Mouse (Mus musculus): ENCODE data around the gene Trim16.
A peak's percentile ranks its signal among the peaks of the same experiment; 100 is the strongest.

The Trim16 gene

GRCm38 (mm10) chr11:62831906-62832305 lies 11.9 kb downstream of the Trim16 start:
- no peak for DNase-seq

DNA sequence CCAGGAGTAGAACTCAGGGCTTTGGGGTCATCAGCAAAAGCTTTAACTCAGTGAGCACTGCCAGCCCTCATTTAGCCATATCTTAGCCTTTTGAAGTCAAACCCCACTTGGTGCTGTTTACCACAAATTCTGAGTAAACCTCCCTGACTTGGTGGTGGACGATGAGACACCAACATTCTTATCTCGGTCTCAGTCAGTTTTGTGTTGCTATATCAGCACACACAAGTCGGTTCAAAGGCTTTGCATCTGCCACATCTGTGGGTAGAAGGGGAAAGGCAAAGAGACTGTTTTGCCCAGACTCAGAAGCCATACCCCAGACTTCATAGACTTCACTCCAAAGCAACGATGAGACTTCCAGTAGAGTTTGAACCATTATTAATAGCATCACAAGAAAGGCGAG lies 24.5 kb downstream of the Trim16 start:
- no peak for DNase-seq

DNA sequence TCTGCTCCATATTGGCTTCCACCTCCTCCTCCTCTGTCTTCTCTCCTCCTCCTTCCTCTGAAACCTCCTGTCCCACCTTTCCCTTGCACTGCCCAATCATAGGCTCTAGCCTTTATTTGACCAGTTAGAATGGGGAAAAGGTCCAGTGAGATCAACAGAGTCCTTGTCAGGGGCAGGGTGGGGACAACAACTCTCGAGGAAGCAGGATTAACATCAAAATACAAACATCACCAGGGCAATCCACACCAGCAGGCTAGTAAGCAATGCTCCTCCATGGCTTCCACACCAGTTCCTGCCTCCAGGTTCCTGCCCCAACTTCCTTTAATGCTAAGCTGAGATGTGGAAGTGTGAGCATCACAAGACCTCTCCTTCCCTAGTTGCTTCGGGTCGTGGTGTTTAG lies 25.7 kb downstream of the Trim16 start:
- DNase-seq, result no peak

GRCm38 (mm10) chr11:62846961-62847654 lies 27.1 kb downstream of the Trim16 start, which contains the start of gene Fbxw10:
Gene Fbxw10, plus strand, starts transcription at chr11:62847069.
- DNase-seq, result peak; percentile 5

DNA sequence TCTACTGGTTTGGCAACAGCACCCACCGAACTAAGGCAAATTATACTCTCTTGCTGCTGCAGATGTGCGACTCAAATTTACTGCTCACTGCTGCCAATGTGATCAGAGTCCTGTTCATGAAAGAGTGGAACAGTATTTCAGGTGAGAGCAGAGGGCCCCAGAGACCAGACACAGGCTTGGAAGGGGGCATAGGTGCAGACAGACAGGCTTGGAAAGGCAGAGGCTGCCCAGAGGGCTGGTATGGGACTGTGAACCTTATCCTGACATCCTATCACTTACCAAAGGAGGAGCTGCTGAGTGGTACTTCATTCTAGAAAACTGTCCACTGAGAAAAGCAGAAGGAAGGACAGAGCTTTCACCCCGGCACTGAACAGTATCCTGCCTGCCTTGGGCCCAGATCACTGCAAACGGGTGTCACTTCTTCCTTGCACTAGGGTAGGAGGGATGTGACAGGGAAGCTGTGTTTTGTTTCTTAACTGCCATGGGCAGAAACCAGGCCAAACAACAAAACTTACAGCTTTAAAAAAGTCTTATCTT lies 27.7 kb downstream of the Trim16 start:
- DNase-seq, result no peak

GRCm38 (mm10) chr11:62848301-62848700 lies 28.3 kb downstream of the Trim16 start:
- no peak for DNase-seq

DNA sequence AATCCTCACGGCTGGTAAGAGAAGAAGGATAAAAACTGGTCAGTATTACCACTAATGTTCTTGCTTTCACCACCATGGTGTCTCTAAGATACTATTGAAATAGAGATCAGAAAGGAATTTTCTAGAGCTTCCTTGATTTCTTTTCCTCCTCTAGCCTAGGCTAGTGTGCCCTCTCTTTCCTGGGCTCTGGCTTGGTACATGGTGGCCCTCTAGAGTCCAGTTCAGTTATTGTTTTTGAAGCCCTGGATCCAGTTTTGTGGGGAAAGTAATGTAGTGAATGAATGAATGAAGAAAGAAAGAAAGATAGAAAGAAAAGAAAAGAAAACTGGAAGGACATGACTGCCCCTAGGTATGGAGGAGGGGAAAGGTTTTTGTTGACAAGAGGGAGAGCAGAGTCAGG lies 31.2 kb downstream of the Trim16 start:
- DNase-seq, result peak; percentile 20

DNA sequence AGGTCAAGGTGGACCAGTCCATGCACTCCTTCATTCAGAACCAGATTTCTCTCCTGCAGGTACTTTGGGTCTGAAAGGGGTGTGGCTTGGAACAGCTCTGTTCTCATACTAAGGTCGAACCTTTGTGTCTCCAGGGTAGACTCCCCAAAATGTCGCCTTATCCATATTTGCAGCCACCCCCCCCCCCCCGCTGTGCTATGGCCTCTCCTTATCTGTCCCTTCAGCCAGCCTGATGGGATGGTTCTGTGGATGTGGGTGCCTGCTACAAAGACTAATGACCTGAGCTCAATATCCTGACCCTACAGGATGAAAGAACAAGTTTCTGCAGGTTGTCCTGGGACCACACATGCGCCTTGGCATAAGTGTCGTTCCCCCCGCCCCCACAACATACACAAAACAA lies 33.3 kb downstream of the Trim16 start:
- DNase-seq, result no peak

DNA sequence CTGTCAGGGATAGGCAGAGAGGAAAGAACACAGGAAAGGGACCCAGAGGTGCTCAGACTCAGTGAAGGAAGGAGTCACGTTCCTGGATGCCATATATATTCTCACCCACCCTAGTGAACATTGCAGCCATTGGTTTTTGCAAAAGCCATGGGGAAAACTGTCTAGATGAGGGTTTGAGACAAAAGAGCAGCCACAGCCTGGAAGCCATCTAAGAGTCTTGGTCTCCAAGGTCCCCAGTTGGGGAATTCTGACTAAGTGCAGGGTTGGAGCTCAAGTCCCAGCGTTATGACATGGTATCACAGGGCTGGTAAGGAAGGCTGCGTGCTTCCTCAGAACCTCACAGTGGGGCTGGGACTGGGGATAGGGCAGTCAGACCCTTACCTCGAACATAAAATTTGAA lies 45.5 kb downstream of the Trim16 start:
- DNase-seq, result no peak

- no peak for DNase-seq
Observed at GRCm38 (mm10) chr11:62866685-62867084, 46.7 kb downstream of the Trim16 start.

DNA sequence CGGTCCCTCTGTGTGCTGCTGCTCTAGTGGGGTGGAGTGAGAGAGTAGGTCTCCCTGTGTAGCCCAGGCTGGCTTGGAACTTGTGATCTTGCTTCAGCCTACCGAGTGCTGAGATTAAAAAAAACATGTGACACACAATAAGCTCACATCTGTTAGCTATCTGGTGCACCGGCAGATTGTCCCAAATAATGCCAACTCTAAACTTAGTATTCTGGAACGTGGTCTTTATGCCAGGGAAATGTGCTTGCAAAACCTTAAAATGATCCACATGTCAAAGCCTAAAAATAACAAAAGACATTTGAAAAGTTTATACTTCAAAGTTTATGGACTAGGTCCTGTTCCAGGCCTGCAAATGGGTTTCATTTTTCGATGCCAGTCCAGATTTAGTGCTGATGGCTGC lies 49.2 kb downstream of the Trim16 start:
- no peak for DNase-seq

DNA sequence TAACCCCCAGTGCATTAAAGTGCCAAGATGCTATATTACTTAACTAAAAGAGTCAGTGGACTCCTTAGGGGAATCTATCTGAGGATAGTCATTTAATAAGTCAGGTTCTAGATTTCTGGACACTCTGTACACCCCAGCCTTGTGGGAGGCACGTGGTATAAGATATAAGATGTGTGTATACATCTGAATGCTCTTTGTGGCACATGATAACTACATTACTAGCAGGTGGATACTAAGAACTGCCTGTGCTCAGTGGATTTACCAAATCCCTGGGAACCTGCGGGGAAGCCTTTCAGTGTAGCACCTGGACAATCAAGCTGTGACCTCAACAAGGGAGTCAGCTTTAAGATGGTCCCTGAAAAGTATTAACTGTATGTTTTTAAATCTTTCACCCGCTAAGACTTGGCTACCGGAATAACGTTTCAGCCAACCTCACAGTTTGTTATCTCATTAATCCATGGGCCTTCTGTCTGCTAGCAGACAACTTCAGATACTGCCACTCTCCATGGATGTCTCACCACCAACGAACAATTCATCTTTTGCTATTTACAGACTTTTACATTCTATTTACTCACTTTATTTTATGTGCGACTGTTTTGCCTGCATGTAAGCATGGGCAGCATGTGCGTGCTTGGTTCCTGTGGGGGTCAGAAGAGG lies 49.8 kb downstream of the Trim16 start:
- no peak for DNase-seq

GRCm38 (mm10) chr11:62873479-62873878 lies 53.4 kb downstream of the Trim16 start:
- no peak for DNase-seq

DNA sequence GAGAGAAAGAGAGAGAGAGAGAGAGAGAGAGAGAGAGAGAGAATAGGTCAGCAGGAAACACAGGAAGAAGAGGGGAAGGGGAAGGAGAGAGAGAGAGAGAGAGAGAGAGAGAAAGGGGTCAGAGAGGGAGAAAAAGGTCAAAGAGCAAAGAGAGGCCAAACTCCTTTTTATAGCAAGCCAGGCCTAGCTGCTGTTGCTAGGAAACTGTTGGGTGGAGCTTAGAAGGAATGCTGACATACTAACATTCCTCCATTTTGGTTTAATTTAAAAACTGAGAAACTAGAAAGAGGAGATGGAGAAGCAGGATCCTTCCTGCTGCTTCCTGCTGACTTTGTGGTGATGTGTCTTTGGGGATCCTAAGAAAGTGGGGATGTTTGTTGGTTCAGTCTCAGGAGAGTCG lies 55.7 kb downstream of the Trim16 start:
- no peak for DNase-seq

GRCm38 (mm10) chr11:62876445-62876844 lies 56.4 kb downstream of the Trim16 start:
- no peak for DNase-seq

- DNase-seq, result peak; percentile 25
Observed at GRCm38 (mm10) chr11:62877391-62877790, 57.4 kb downstream of the Trim16 start.

GRCm38 (mm10) chr11:62878728-62879127 lies 58.7 kb downstream of the Trim16 start:
- DNase-seq, result no peak

DNA sequence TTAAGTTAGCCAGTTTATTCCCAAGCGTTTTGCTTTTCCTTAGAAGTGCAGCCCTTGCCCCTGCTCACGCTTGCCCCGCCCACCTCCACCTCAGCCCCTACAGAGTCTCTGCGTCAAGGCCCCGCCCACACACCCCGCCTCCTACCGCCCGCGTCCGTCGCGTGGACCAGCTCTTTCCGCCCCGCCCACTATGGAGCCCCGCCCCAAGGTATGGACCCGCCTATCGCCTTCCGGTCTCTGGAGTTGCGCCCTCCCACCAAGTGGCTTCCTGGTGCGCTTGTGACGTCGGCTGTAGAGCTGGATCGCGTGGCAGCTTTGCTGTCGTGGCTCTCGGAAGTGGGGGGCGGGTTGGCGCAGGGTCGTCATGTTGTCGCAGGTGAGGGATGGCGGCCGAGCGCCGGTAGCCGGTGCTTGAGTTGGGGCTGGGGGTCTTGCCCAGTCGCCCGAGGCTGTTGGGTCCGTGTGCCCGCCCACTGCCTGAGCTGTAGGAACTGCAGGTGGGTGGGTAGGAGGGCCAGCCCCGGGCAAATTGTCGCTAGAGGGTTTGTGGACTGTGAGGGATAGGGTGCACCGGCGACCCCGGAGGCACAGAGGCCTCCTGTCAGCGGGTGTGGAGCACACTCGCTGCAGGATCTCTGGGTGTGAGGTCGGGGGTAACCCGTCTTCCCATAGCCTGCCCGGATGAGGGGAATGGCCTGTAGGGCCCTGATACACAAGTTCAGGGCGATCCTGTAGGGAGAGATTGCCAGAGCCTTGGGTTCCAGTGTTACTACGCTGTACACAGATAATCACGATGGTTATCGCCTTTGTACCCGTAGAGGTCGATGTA lies 59.4 kb downstream of the Trim16 start, which contains the start of gene Tvp23b:
Gene Tvp23b, plus strand, starts transcription at position 236 of the 829 bp plus-strand sequence.
- DNase-seq, result peak; percentile 97

DNA sequence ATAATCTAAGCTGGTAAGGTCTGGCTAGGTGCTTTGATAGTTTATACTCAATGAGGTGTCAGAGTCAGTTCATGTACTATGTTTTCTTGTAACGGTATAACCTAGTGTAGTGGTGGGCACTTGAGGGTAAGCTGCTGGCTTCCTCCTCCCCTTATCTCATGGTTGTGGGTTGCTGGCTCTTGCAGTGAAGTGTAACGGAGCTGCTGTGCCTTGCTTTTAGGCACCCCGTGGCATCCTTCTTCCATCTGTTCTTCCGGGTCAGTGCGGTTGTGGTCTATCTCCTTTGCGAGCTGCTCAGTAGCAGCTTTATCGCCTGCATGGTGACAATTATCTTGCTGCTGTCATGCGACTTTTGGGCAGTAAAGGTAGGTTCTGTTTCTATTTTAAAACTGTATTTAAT lies 63.4 kb downstream of the Trim16 start:
- no peak for DNase-seq

DNA sequence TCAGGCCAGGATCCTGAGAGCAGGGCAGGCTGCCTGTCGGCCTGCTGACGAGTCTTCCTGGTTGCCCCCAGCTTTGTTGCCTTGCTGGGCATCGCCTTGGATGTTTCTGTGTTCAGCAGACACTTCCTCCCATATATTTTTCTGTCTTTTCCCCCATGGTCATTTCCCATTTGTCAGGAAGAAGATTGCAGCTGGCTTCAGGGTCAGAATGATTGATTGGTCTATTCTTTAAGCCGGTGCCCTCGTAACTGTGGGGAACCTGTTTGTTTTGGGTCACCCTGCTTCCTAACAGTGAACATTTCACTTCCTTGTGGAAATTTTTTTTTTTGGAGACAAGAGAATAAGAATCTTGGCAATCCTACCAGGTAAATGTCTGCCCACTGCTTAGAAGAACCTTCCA lies 65.3 kb downstream of the Trim16 start:
- no peak for DNase-seq

DNA sequence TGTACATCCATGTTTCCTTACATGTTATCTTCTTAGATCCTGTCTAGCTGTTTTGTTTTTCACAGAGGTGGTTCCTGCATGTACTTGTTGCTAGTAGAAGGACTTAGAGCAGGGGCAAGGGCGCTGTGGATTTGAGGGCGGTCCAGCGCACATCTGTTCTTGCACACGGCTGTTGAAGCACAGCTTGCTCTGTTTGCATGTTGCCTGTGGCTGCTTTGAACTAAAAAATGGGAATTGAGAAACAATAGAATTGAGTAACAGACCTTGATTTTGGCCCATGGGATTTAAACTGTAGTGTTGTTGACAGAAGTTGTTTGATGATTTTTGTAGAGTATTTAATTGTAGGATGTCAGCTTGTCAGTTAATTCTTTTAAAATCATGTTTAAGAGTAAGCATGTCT lies 70.8 kb downstream of the Trim16 start:
- DNase-seq, result no peak

DNA sequence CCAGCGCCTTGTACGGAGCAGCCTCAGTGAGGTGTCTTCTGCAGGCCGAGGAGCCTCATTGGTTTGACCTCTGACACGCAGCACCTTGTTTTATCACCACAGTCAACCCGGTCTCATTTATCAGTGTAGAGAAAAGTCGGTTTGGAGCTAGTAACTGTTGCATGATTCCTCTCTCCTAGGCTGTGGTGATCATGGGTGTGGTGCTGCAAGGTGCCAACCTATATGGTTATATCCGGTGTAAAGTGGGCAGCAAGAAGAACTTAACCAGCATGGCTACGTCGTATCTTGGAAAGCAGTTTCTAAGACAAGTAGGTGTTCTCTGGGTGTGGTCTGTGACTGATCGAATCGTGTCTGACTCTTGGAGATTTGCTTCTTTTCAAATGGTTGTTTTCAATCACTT lies 71.7 kb downstream of the Trim16 start:
- no peak for DNase-seq

All from cerebellum, adult 9-10 months (tissue).